Mouse (Mus musculus) MEL (cell line): ENCODE data around the gene Elovl7. TPM values are rescaled to one million over a fixed set of nuclear protein-coding genes. Genes with fewer than 3 reads are reported as not detected.

Source experiments
- DNase-seq: peaks from one replicate; pipeline ENCODE4 v3.0.0; 2011; ENCODE audit warnings: low read depth, low spot score
- H3K27ac ChIP-seq: 2 replicates; pipeline ENCODE4 v1.5.1; 2012; ENCODE audit warnings: low read depth, mild to moderate bottlenecking, control low read depth, low read length, moderate library complexity; ENCODE audit not compliant: control insufficient read depth
- H3K27me3 ChIP-seq, 2 experiments: fragments of 150-350 bp in 1 of 2; sonication (generic) in 1 of 2; 2 replicates each; pipeline ENCODE4 v1.6.1; 2012; ENCODE audit warnings: low read length in 2 of 2, mild to moderate bottlenecking in 2 of 2, improper control_type of control experiment in 1 of 2, moderate library complexity in 1 of 2; ENCODE audit not compliant: insufficient read depth in 2 of 2, control insufficient read depth in 1 of 2
- H3K36me3 ChIP-seq, 2 experiments: 2 replicates each; pipeline ENCODE4 v1.6.1; 2012 to 2014; ENCODE audit warnings: low read length in 2 of 2, improper control_type of control experiment in 1 of 2, inconsistent platforms in 1 of 2, mild to moderate bottlenecking in 1 of 2; ENCODE audit not compliant: insufficient read depth in 2 of 2, control insufficient read depth in 1 of 2
- H3K4me1 ChIP-seq, 2 experiments: fragments of 150-350 bp in 1 of 2; sonication (generic) in 1 of 2; 2 replicates each; pipeline ENCODE4 v1.6.1; 2012; ENCODE audit warnings: low read length in 2 of 2, improper control_type of control experiment in 1 of 2, mild to moderate bottlenecking in 1 of 2; ENCODE audit not compliant: insufficient read depth in 2 of 2, control insufficient read depth in 1 of 2
- H3K4me3 ChIP-seq, 2 experiments: fragments of 150-350 bp in 1 of 2; sonication (generic) in 1 of 2; 2 replicates each; pipeline ENCODE4 v1.5.1; 2012; ENCODE audit warnings: low read depth in 2 of 2, low read length in 2 of 2, mild to moderate bottlenecking in 2 of 2, moderate library complexity in 2 of 2, control low read depth in 1 of 2, improper control_type of control experiment in 1 of 2; ENCODE audit not compliant: control insufficient read depth in 1 of 2, insufficient read depth in 1 of 2
- H3K79me2 ChIP-seq: 2 replicates; pipeline ENCODE4 v1.6.1; 2012; ENCODE audit warnings: mild to moderate bottlenecking, low read length, moderate library complexity; ENCODE audit not compliant: control insufficient read depth, poor library complexity, insufficient read depth
- H3K9ac ChIP-seq: 2 replicates; pipeline ENCODE4 v1.6.1; 2012; ENCODE audit warnings: low read depth, mild to moderate bottlenecking, control low read depth, low read length, moderate library complexity; ENCODE audit not compliant: control insufficient read depth, poor library complexity, severe bottlenecking
- H3K9me3 ChIP-seq: fragments of 150-350 bp; sonication (generic); replicated peaks from 2 replicates; pipeline ENCODE4 v1.6.1; 2012; ENCODE audit warnings: mild to moderate bottlenecking, low read length, improper control_type of control experiment, moderate library complexity; ENCODE audit not compliant: insufficient read depth
- CHD1 ChIP-seq: IDR thresholded peaks from 2 replicates; pipeline ENCODE4 v1.6.1; 2012; ENCODE audit warnings: low read depth, mild to moderate bottlenecking, inconsistent platforms, low read length, improper control_type of control experiment
- E2F4 ChIP-seq: IDR thresholded peaks from 2 replicates; pipeline ENCODE4 v1.6.1; 2011; ENCODE audit warnings: low read depth, low read length, improper control_type of control experiment, borderline replicate concordance
- ELF1 ChIP-seq: IDR thresholded peaks from 2 replicates; pipeline ENCODE4 v1.6.1; 2014; ENCODE audit warnings: low read depth, mild to moderate bottlenecking, inconsistent platforms, low read length, improper control_type of control experiment, moderate library complexity
- GABPA ChIP-seq: IDR thresholded peaks from 2 replicates; pipeline ENCODE4 v1.6.1; 2012; ENCODE audit warnings: low read depth, mild to moderate bottlenecking, inconsistent platforms, low read length, improper control_type of control experiment, moderate library complexity
- GATA1 ChIP-seq: IDR thresholded peaks from 2 replicates; pipeline ENCODE4 v1.6.1; 2011; ENCODE audit warnings: low read depth, low read length, improper control_type of control experiment
- HCFC1 ChIP-seq: IDR thresholded peaks from 2 replicates; pipeline ENCODE4 v1.6.1; 2012; ENCODE audit warnings: low read depth, mild to moderate bottlenecking, inconsistent platforms, low read length, improper control_type of control experiment, moderate library complexity
- JUND ChIP-seq: IDR thresholded peaks from 2 replicates; pipeline ENCODE4 v1.6.1; 2011; ENCODE audit warnings: low read depth, mild to moderate bottlenecking, improper control_type of control experiment, low read length
- KAT2A ChIP-seq: conservative IDR thresholded peaks from 2 replicates; pipeline ENCODE4 v1.6.1; 2012; ENCODE audit warnings: low read depth, low read length, improper control_type of control experiment, inconsistent platforms
- MAZ ChIP-seq: IDR thresholded peaks from 2 replicates; pipeline ENCODE4 v1.6.1; 2012; ENCODE audit warnings: low read depth, mild to moderate bottlenecking, inconsistent platforms, low read length, improper control_type of control experiment
- NELFE ChIP-seq: IDR thresholded peaks from 2 replicates; pipeline ENCODE4 v1.6.1; 2011; ENCODE audit warnings: low read depth, low read length, improper control_type of control experiment
- NRF1 ChIP-seq: IDR thresholded peaks from 2 replicates; pipeline ENCODE4 v1.6.1; 2014; ENCODE audit warnings: low read depth, mild to moderate bottlenecking, inconsistent platforms, low read length, improper control_type of control experiment, moderate library complexity; ENCODE audit not compliant: poor library complexity, insufficient read depth, severe bottlenecking
- POLR2A ChIP-seq, 2 experiments: IDR thresholded peaks; 2 replicates each; pipeline ENCODE4 v1.6.1; 2011 to 2012; ENCODE audit warnings: low read length in 2 of 2, mild to moderate bottlenecking in 2 of 2, control low read depth in 1 of 2, improper control_type of control experiment in 1 of 2, low read depth in 1 of 2, moderate library complexity in 1 of 2; ENCODE audit not compliant: control insufficient read depth in 1 of 2, insufficient read depth in 1 of 2, poor library complexity in 1 of 2
- POLR2AphosphoS5 ChIP-seq: IDR thresholded peaks from 2 replicates; pipeline ENCODE4 v1.6.1; 2012; ENCODE audit warnings: low read depth, borderline replicate concordance, mild to moderate bottlenecking, inconsistent platforms, low read length, moderate library complexity, mixed read lengths
- RAD21 ChIP-seq: IDR thresholded peaks from 2 replicates; pipeline ENCODE4 v1.6.1; 2011; ENCODE audit warnings: mild to moderate bottlenecking, low read depth, low read length, improper control_type of control experiment
- RCOR1 ChIP-seq: IDR thresholded peaks from 2 replicates; pipeline ENCODE4 v1.6.1; 2012; ENCODE audit warnings: low read depth, mild to moderate bottlenecking, inconsistent platforms, low read length, improper control_type of control experiment
- polyA plus RNA-seq, 2 experiments: library from polyadenylated mRNA; stranded (reverse) in 1 of 2; unstranded in 1 of 2; fragments of >175 nt in 1 of 2; fragments of >200 nt in 1 of 2; gene quantifications; 2 replicates each; pipeline versions ENCODE4 v1.2.1 to v1.2.4; 2012; ENCODE audit warnings: low replicate concordance in 2 of 2, low read depth in 1 of 2; ENCODE audit not compliant: insufficient read length in 2 of 2, insufficient read depth in 1 of 2, missing spikeins in 1 of 2
- total RNA-seq: library from RNA; depleted of rRNA; stranded (reverse); fragments of 300-350 nt; gene quantifications from 2 replicates; pipeline ENCODE4 v1.2.3, GENCODE M21; 2012

Elovl7 gene
- total and polyA plus RNA-seq, 3 experiments, result not detected

GRCm38 (mm10) chr13:108215231-108215780, 1.1 kb downstream of the Elovl7 start:
- TF ChIP-seq GATA1, result no peak
- no peak for TF ChIP-seq HCFC1
- no peak for TF ChIP-seq MAZ
- no peak for TF ChIP-seq GABPA
- TF ChIP-seq E2F4, result no peak
- no peak for TF ChIP-seq KAT2A
- TF ChIP-seq POLR2A (IDR thresholded peaks at IDR 0.05; ENCODE audit: control insufficient read depth in 1 of 2, insufficient read depth in 1 of 2, low read depth in 1 of 2, low read length in 2 of 2, poor library complexity in 1 of 2), result no peak
- TF ChIP-seq NELFE, result no peak
- Histone ChIP-seq H3K27me3 (peaks cover 5 to 12% of the 10 kb centered on the region in 2 experiments), H3K36me3 (peaks cover 0 to 8% of the 10 kb centered on the region in 2 experiments; a peak in 2 of 4 replicates), H3K9ac (no peak overlapping the region), H3K4me3 (peak overlapping the region; percentile 26 to 47; a peak in 3 of 4 replicates), H3K4me1 (peaks cover 4 to 8% of the 10 kb centered on the region in 2 experiments; a peak in 3 of 4 replicates), H3K79me2 (no peaks in the 10 kb centered on the region), H3K27ac (no peak overlapping the region), H3K9me3 (no peaks in the 10 kb centered on the region)
- peak; percentile 33 for DNase-seq

GRCm38 (mm10) chr13:108219773-108220172, 5.6 kb downstream of the Elovl7 start:
- no peak overlapping the region for H3K9ac ChIP-seq
- TF ChIP-seq NRF1, result no peak

GRCm38 (mm10) chr13:108229191-108229590, 15.0 kb downstream of the Elovl7 start:
- Histone ChIP-seq H3K27ac (no peak overlapping the region), H3K4me1 (no peaks in the 10 kb centered on the region), H3K36me3 (no peaks in the 10 kb centered on the region), H3K79me2 (no peaks in the 10 kb centered on the region), H3K27me3 (peaks cover 0 to 5% of the 10 kb centered on the region in 2 experiments; a peak in 3 of 4 replicates), H3K4me3 (no peak overlapping the region), H3K9me3 (no peaks in the 10 kb centered on the region), H3K9ac (no peak overlapping the region)
- no peak for TF ChIP-seq POLR2AphosphoS5
- no peak for TF ChIP-seq RAD21
- no peak for TF ChIP-seq ELF1
- no peak for TF ChIP-seq JUND
- no peak for TF ChIP-seq CHD1
- no peak for TF ChIP-seq RCOR1
- no peak for DNase-seq

More at GRCm38 (mm10) chr13:108219773-108220172, 5.6 kb downstream of the Elovl7 start:
- Histone ChIP-seq H3K4me1 (no peaks in the 10 kb centered on the region; a peak in 1 of 4 replicates), H3K27me3 (peaks cover 5 to 8% of the 10 kb centered on the region in 2 experiments), H3K27ac (no peak overlapping the region), H3K36me3 (peaks cover 0 to 4% of the 10 kb centered on the region in 2 experiments; a peak in 2 of 4 replicates), H3K9me3 (no peaks in the 10 kb centered on the region), H3K4me3 (no peak overlapping the region), H3K79me2 (no peaks in the 10 kb centered on the region)
- no peak for DNase-seq
